In the genomic region with DNA sequence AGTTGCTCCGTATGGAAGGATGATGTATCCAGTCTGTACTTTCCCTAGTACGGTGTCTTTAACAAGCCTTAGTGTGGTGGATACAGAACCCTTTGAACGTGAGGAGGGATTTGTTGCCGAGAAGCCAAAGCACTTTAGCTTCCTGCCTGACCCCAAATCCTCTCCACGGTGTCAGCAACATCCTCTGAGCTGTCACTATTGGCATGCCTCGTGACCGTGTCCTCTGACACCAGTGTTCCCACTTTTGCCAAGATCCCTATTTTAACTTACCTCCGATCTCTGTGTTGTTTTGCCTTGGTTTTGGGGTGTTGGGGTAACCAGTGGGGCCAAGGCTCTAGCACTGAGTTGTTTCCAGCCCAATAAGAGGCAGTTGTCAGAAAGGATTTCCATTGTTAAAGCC, we compare ENCODE assay signal across 16 mouse cellular contexts.
"Had no signal": no experiment of that assay in that cellular context is flagged by ENCODE, and none has a peak within 500 bp of the region (broad histone marks: within the 10 kb centered on the region; RNA-seq: fewer than 3 reads in every experiment).

No protein-coding gene starts in this region.

- DNase-seq: right cerebral cortex, adult 18-20 months; right cerebral cortex, postnatal 14 days; right cerebral cortex, postnatal 25 days; right cerebral cortex, postnatal 4 days; spleen, adult 18-20 months; thymus, adult 18-20 months; thymus, adult 2 months; thymus, postnatal 14 days; thymus, postnatal 25 days; thymus, postnatal 36 days; thymus, postnatal 4 days had no signal

- H3K27me3 ChIP-seq: neural tube, embryonic 12.5 days; neural tube, embryonic 13.5 days; neural tube, embryonic 15.5 days; stomach, embryonic 15.5 days had no signal

- H3K9me3 ChIP-seq: neural tube, embryonic 12.5 days; neural tube, embryonic 13.5 days; neural tube, embryonic 15.5 days; stomach, embryonic 15.5 days had no signal

- H3K27ac ChIP-seq: neural tube, embryonic 12.5 days; neural tube, embryonic 13.5 days; neural tube, embryonic 15.5 days; stomach, embryonic 15.5 days; stomach, postnatal 0 days had no signal

- H3K4me2 ChIP-seq: neural tube, embryonic 12.5 days; neural tube, embryonic 13.5 days; neural tube, embryonic 15.5 days; stomach, embryonic 15.5 days had no signal

- H3K9ac ChIP-seq: neural tube, embryonic 12.5 days; neural tube, embryonic 13.5 days; neural tube, embryonic 15.5 days; stomach, embryonic 15.5 days had no signal

- H3K4me3 ChIP-seq: neural tube, embryonic 12.5 days; neural tube, embryonic 13.5 days; neural tube, embryonic 15.5 days; stomach, embryonic 15.5 days had no signal

- H3K36me3 ChIP-seq: neural tube, embryonic 15.5 days; stomach, embryonic 15.5 days had no signal
